Mouse (Mus musculus): ENCODE results near the gene Gsg1l.

The Gsg1l gene

DNA sequence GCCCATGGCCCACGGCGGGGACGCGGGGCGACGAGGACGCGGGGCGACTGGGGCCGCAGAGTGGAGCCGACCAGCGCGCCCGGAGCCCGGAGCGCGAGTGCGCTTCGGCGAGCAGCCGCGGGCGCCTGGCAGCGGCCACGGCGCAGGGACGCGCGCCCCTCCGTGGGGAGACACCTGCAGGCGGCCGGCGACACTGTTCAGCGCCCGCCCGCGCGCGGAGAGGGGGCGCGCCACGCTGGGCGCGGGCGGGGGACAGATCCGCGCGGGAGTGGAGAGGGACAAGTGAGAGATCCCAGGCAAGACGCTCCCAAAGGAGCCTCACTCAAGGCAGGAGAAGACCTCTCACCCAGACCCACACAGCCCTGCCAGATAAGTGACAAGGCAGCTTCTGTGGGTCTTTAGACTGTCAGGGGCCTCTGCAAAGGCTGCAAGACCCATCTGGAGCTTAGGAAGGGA lies at the start of gene Gsg1l:
TSS of gene Gsg1l (minus strand) at position 126 of the 456 bp plus-strand sequence.
- peak; percentile 53 for DNase-seq (ENCODE audit: low spot score)

DNA sequence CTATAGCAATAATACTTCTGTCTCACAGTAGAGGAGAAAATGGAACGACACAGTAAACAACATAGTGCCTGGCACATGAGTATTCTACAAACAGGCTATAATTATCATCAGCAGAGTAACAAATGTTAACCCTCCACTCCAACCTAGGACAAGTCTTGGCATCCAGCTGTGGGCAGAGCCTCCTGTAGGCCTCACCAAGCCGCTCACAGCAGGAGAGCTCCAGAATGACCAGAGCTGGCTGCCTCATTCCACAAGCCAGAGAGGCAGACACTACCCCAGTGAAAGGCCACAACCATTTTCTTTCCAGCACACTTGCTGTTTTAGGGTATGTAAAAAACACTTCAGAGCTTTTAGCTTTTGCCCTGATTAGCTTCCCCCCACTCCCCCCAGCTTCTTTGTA lies 45.5 kb upstream of the Gsg1l start:
- DNase-seq (ENCODE audit: low spot score): no peak

DNA sequence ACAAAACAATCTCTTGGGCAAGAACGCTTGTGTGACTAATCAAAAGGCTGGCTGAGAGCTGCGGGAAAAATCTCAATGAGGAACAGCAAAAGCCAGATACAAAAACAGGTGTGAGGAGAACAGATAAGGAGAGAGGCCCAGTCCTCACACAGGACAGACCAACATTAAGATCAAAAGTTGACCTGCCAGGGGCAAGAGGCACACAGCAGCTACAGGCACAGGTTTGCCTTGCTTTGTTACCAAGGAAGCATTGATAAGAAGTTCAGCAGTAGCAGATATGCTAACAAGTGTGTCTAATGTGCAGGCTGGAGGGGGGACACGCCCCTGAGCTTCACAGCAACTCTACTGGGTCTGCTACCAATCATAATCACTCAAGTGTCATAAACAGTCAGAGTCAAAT lies 44.3 kb upstream of the Gsg1l start:
- DNase-seq (ENCODE audit: low spot score): no peak

DNA sequence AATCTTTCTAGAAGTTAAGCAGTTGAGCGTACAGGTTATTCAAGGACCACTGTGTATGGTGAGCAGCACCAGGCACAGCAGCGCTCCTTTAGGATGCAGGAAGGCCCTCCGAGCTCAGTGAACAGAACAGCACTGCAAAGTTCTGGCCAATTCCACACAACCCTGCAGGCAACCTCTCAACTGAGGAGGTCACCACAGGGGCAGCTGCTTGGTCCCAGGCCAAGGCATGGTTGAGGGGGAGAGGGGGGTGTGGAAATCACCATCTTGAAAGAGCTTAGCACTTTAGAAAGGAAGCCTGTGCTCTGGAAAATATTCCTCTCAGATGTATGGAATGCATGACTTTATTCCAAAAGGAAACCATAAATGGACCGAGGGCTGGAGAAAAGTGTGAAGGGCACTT lies 39.3 kb upstream of the Gsg1l start:
- no peak for DNase-seq (ENCODE audit: low spot score)

DNA sequence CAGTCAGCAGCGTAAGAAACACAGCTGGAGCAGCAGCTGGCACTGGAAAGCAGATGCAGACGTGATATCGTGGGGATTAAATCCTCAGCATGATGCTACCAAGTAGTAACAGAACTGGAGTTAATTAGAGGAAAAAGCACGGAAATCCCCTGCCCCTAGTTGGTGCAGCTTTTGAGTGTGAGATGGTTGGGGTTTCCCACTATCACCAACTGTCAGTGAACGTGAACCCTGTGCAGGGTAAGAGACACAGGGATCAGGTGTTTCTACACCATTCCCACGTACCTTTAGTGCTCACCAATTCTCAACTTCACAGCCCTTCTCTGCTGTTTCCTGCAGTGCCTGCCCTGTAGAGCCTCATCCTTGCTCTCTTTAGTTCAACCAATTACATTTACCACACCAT lies 37.6 kb upstream of the Gsg1l start:
- no peak for DNase-seq (ENCODE audit: low spot score)

DNA sequence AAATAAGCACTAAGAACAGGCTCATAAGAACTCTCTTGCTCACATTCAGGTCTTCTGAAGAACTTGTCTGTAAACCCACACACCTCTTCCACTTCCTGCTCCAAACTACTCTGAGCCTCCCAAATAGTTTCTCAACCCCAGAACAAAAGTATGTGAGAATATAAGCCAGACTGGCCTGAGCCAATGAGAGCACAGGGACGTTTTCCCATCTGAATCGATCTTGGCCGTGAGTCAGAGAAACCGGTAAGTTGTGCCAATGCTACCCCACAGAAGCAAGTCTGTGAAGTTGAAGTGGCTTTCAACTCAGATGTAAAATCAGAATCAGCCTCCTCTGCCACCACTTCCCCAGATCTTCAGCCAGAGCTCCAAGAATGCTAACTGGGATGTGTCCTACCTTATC lies 31.1 kb upstream of the Gsg1l start:
- DNase-seq (ENCODE audit: low spot score): no peak

DNA sequence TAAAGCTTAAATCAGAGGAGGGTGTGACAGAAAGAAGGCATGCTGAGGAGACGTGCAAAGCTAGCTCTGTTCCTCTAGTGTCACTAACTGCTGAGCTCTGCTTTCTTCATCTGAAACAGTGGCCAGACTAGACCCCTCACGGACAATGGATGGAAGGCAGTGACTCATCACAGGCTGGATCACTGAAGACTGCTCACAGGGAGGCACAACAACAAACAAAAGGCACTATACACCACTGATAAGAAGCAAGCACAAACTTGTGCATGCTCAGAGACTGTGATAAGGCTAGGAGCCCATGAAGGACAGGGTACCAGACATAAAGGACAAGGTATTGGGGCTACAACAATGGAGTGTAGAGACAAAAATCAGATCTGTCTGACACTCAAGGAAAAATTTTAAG lies 29.0 kb upstream of the Gsg1l start:
- DNase-seq (ENCODE audit: low spot score): no peak

DNA sequence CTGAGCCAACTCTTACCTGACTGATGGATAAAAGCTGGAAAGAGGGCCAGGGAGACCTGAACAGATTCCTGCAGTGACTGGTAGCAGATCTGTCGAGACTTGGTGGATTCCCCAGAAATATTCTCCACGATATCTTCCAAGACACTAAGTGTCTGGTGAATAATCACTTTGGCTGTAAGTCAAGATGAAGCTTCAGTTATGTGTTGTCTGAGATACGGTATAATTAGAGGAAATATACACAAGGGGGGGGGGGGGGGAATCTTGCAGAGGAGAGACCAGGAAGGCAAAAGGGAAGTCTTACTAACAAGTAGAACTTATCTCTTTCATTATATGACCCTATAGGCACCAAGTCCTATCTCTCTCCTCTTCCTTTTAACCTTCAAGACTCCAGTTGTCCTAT lies 27.7 kb upstream of the Gsg1l start:
- DNase-seq (ENCODE audit: low spot score): no peak

DNA sequence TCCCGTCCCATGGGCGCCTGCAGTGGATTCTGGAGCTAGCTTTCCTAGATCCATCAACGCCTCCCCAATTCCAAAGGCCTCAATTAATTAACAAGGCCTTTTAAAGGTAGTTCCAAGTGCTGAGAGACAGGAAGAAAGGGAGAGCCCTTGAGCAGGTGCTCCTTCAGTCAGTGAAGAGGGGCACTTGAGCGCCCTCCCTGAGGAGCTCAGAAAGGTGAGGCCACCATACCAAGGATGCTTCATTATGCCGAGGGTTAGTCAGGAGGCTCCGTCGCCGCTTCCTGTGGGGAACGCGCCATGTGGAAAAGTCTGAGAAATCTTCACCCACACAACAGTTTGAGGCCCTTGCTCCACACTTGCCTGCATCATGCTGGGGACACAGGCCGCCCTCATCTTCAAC lies 18.2 kb upstream of the Gsg1l start:
- DNase-seq (ENCODE audit: low spot score): no peak

DNA sequence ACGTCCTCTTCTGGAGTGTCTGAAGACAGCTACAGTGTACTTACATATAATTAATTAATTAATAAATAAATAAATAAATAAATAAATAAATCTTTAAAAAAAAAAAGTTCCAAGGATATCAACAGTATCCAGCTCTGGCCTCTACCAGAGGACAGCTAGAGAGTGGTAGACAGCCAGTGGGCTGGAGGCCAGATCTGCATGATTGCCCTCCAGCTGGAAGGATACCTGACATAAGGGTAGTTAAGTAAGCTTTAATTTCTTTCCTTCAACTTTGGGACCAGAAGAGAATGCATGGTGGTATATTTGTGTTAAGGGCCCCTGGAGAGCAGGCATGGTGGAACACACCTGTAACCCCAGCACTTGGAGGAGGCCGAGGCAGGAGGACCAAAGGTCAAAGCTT lies 17.6 kb upstream of the Gsg1l start:
- DNase-seq (ENCODE audit: low spot score): no peak

DNA sequence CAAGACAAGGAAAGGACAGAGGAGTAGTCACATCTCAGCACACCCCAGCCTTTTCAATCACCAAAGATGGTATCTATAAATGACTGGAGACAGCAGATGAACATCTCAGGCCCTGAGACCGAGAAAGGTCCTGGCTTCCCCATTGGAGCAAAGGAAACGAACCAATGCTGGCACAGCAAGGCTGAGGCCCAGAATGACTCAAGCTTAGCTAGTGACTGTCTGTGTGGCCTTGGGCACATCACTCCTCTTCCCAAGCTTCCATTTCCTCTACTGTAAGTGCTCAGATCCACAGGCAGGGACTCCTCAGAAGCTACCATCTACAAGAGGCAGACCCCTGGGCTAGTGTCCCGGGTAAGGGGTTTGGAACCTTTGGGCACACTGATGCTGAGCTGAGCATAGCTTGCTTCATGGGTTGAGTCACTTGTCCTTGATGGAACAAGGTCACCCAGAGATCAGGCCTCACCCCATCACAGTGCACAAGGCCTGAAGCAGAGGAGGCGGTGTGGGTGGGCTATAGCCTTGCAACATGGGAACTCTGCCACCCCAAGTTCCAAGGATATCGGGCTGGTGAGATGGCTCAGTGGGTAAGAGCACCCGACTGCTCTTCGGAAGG lies 17.1 kb upstream of the Gsg1l start:
- DNase-seq (ENCODE audit: low spot score): no peak

DNA sequence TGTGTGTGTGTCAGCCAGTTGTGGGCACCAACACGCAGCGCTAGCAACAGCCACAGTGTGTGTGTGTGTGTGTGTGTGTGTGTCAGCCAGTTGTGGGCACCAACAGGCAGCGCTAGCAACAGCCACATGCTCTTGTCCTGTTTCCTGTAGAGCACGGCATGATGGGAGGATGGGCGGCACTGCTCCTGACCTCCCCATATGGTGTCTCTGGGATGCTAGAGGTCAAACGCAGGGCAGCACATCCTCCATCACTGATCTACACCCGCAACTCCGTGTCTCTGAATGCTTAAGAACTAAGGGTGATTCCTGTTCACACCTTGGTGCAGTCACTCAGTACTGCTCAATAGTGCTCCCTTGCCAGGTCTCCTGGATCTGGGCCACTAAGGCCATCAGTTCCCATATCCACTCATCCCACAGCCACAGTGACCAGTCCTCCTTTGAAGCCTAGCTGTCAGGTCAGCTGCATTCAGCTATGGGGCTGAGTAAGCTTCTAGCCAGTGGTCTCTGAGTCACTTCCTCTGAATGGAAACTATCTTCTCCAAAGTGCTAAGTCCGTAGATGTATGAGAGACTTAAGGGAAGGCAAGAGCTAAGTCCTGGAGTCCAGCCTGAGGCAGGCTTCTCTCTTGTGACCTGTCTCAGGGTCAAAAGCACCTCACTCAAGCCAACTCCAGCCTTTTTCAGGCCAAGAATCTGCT lies 15.2 kb upstream of the Gsg1l start:
- DNase-seq (ENCODE audit: low spot score): no peak

DNA sequence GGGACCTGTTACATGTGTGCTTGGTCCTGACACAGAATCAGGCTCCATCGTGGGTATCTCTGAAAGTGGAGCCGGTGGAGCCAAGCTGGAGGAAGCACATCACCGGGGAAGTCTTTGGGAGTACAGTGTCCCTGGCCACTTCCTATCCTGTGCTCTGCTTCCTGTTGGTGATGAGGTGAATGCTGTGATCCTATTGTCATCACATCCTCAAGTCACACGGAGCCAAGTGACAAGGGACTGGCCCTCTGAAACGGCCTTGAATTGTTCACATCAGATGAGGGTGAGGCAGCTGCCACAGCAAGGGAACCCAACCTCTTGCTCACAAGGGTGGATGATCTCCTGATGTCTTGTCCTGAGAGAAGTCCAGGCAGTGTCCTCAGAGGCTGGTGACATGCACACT lies 14.4 kb upstream of the Gsg1l start:
- DNase-seq (ENCODE audit: low spot score): no peak

DNA sequence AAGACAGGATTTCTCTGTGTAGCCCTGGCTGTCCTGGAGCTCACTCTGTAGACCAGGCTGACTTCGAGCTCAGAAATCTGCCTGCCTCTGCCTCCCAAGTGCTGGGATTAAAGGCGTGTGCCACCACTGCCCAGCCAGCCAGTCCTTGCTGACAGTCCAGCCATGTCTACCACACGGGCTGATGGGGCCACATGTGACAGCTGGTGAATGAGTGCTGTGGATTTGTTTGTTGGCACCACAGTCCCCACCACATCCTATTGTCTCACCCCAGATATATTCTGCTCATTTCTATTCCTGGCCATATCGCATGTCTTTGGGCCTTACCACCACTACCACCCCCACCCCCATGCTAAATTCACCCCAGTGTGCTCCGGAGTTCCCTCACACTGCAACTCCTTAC lies 12.5 kb upstream of the Gsg1l start:
- no peak for DNase-seq (ENCODE audit: low spot score)

DNA sequence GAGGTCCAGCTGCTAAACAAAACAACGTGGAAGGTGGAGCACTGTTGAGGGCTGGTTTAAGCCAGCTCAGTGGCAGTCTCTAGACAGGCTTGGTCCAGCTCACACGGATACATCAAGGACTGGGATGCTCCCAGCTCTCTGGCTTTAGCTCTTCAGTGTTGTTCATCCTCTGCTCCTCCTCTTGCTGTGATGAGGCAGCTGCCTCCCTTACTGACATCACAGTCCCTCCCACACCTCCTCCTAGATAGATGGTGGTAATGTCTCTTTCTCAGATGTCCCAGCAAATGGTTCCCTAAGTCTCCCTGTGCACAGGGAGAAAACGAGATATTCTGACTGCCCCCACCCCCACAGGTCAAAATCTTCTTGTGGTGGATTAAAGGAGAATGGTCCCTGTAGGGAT lies 11.0 kb upstream of the Gsg1l start:
- DNase-seq (ENCODE audit: low spot score): no peak

DNA sequence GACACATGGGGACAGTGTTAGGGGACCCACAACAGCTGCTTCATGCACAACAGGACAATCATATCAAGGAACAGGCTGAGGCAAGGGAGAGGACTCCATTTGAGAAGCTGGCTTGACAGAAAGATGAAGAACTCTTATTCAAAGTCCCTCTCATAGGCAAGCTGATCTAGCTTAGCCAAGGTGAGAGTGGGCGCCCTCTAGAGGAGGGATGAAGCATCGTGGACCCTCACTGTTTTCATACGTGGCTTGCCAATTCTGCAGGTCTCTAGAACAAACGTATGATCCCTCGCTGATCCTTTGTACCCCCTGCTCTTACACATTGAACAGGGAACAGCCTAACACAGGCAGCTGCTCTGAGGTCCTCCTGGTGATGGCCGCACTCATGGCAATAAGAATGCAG lies 7.6 kb upstream of the Gsg1l start:
- peak; percentile 86 for DNase-seq (ENCODE audit: low spot score)

DNA sequence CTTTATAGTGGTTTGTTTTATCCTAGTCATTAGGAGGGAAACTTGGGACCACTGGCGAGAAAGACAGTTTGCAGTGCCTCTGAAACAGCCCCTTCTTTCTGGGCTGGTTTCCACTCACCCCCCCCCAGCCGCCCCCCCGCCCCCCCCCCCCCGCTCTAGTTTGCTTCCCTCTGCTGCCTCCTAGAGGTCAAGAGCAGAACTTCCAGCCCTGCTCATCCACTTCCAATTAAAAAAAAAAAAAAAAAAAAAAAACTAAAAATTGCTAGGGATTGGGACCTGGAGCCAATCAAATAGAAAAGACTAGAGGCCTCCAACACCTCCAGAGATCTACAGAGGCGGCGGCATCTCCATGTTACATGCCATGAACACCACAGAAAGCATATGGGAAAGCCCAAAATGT lies 5.9 kb upstream of the Gsg1l start:
- peak; percentile 59 for DNase-seq (ENCODE audit: low spot score)

DNA sequence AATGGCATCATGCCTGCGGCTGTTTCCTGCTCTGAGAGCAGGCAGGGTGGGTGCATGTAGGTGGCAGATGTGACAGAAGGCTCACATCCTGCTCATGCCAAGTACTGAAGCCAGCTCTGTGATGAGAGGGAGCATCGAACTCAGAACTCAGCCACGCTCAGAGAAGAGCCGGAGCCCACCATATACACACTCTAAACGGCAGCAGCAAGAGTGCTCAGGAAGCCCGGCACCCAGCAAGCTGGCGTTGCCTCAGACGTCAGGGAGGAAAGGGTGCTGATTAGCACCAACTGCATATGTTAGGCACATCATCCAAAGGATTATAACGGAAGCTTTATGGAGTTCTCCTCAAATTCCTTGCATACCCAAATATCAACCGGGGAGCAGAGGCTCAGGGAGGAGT lies 5.4 kb upstream of the Gsg1l start:
- DNase-seq (ENCODE audit: low spot score): no peak

DNA sequence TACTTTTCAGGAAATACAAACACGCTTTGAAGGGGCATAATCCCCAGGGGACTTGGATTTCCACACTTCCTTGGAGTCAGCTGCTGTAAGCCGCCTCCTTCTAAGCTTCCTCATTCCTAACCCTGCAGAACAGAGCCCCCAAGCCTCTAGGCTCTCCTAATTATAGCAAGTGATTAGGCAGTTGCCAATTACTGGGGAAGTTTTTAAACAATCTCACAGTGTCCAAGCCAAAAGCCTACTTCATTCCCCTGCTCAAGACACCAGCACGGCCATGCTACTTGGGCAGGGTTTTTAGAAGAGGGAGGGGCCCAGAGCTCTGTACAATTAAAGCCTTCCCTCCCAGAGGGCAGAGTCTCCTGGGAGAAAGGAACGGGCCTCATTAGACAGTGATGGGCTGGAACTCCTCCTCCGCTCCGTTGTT lies 4.1 kb upstream of the Gsg1l start:
- peak; percentile 78 for DNase-seq (ENCODE audit: low spot score)

DNA sequence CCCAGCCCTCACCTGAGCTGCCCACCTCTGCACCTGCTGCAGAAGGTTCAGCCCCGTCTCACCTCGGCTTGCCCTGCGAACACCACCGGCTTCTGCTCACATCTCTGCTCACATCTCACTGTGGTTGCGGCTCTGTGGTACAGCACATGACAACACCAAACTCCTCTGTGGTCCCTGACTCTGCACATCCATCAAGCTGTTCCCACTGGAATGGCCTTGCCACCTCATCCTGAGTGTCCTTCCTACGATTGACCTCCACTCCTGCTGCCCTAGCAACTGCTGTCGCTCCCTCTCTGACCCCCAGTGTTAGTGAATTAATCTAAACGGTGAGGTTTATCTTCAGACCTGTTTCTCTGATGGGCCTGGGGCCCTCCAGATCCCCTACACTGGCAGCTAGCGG lies 2.9 kb upstream of the Gsg1l start:
- DNase-seq (ENCODE audit: low spot score): no peak

DNA sequence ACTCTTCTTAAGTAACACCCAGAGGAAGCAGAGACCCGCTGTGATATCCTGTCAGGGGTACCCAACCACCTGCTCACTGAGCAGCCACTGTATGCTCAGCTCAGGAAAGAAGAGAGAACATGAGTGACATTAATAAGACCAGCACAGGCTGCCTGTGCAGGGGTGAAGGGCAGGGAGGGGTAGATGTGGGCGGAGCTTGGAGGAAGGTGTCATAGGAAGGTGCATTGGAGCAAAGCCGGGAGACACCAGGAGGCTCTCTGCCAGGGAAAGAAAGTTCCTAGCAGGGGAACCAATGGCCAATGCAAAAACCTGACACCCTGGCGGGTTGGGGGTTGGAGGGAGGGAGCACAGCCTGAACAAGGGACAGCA lies 1.8 kb upstream of the Gsg1l start:
- no peak for DNase-seq (ENCODE audit: low spot score)

DNA sequence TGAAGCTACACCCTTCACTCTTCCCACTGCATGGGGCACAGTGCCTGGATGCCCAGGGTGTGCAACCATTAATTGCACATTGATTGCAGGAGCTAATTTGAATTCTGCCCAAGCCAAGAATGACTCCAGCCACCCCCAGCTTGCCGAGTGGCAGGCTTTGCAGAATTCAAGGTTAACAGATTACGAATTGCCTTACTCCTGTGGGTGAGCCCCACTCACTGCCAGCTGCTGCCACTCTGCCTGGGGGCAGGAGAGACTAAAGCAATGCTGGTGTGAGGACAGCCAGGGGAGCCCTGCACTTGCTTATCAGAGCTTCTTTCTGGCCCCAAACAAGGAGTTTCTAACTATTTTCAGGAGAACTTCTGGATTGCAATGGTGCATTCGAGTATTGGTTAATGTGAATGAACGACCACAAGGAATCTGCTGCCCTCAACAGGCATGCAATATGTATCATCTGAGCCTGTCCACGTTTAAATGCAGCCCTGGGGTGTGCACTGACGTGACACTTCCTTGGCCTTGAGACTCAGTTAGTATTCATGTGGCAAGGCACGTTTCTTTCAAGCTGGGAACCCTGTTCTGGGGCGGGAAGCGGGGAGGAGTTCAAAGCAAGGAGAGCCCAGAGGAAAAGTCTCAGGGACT lies 1.2 kb upstream of the Gsg1l start:
- no peak for DNase-seq (ENCODE audit: low spot score)

DNA sequence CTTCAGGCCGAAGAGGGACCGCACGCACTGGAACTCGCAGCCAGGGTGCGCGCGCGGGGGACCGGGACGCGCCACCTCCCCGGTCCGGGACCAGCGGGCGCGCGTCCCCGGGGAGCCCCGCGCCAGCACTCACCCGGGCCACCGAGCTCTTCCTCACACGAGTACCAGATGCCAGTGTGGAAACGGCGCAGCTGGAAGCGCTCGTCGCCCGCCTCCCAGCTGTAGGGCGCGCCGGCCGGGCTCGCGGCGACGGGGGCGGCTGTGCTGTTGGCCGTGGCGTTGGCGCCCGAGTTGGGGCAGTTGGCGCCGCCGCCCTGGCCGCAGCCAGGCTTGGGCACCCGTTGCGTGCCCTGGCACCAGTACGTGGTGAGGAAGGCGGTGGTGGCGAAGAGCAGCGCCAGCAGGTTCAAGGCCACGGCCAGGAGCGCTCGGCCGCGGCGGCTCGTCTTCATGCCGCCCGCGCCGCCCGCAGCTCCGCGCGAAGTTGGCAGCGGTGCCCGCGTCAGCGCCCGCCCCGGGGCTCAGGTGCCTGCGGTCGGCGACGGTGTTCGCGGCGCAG lies 405 bp downstream of the Gsg1l start:
- DNase-seq (ENCODE audit: low spot score): no peak
